Comparison of ENCODE assay signal across 7 mouse cellular contexts in the genomic region with DNA sequence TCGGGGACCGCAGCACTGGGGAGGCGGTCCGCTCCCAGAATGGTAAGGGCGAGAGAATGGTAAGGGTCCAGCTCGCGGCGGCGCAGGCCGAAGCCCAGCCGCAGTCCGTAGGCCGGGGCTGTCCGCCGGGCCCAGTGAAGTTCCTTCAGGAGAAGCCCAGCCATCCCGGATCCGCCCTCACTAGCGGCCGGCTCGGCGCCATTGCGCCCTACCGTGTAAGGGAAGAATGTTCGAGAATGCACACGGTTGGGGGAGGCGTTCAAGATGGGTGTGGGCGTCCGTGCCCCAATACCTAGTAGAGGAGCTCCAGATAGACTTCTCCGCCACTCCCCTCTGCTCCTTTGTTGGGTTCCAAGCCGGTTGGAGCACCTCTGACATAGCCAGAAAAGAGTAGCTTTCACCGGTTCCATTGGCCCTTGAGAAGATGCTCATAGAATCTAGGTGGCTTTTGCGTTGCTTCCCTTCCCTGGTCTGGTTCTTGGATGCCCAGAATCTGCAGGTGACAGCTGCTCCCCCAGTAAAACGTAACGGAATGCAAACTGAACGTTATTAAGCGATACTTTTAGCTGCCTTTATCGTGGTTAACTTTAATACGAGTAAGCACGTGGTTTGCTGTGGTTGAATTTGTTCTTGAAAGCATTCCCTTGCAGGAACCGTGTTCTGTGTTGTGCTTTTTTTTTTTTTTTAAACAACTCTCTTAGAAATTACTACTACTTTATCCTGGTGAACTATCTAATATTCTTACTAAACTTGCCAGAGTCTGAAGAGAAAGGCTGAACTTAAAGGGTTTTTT. TPM values are rescaled to one million over a fixed set of nuclear protein-coding genes. Genes with fewer than 3 reads are reported as not detected.
DNase-seq lines count a peak whose midpoint lies in the region; ATAC-seq and TF ChIP-seq lines count a peak whose summit lies in the region.

No protein-coding gene starts in this region.

- under 1% methylated on average over 40 of the region's 40 CpGs for WGBS in embryonic facial prominence, embryonic 10.5 days
- under 1% methylated on average over 40 of the region's 40 CpGs for WGBS in hindbrain, postnatal 0 days
- under 1% methylated on average over 40 of the region's 40 CpGs for WGBS in lung, embryonic 16.5 days

- peaks cover 68% of the 10 kb centered on the region for H3K36me3 ChIP-seq in embryonic facial prominence, embryonic 10.5 days (replicated peaks)
- H3K36me3 ChIP-seq in hindbrain, postnatal 0 days (ENCODE audit: insufficient read depth, low read length): peaks cover 35% of the 10 kb centered on the region
- peaks cover 44% of the 10 kb centered on the region for H3K36me3 ChIP-seq in lung, embryonic 16.5 days (ENCODE audit: control insufficient read depth, insufficient read depth, low read length)

- TF ChIP-seq CTCF in hindbrain, postnatal 0 days (IDR thresholded peaks at IDR 0.05; ENCODE audit: low read depth): no peak

- ATAC-seq in hindbrain, postnatal 0 days: peak; percentile 52
- ATAC-seq in lung, embryonic 16.5 days (ENCODE audit: low read depth): peak; percentile 53

- H3K4me2 ChIP-seq in hindbrain, postnatal 0 days (ENCODE audit: low read depth, low read length): peak overlapping the region; percentile 94
- peak overlapping the region; percentile 55 for H3K4me2 ChIP-seq in lung, embryonic 16.5 days (ENCODE audit: low read depth, low read length)

- peak; percentile 46 for DNase-seq in layer of hippocampus, adult 9-11 months
- no peak for DNase-seq in layer of hippocampus, adult 9-10 months (ENCODE audit: low spot score)
- peak; percentile 67 for DNase-seq in NIH3T3 (ENCODE audit: low read depth)
- no peak for DNase-seq in embryonic facial prominence, embryonic 10.5 days (ENCODE audit: low spot score)
- peak; percentile 33 for DNase-seq in hindbrain, postnatal 0 days (ENCODE audit: low spot score)
- peak; percentile 53 for DNase-seq in right cerebral cortex, postnatal 4 days

- no peaks in the 10 kb centered on the region for H3K9me3 ChIP-seq in embryonic facial prominence, embryonic 10.5 days
- no peaks in the 10 kb centered on the region for H3K9me3 ChIP-seq in hindbrain, postnatal 0 days (ENCODE audit: low read length)
- H3K9me3 ChIP-seq in lung, embryonic 16.5 days (ENCODE audit: control insufficient read depth, low read length): no peaks in the 10 kb centered on the region

- peak overlapping the region; percentile 99 for H3K9ac ChIP-seq in hindbrain, postnatal 0 days (replicated peaks; ENCODE audit: low read length)
- peak overlapping the region; percentile 98 for H3K9ac ChIP-seq in lung, embryonic 16.5 days (ENCODE audit: low read length)

- peaks cover 13% of the 10 kb centered on the region for H3K4me1 ChIP-seq in embryonic facial prominence, embryonic 10.5 days
- 0 out of 2 replicates have a peak, but pooled peaks cover 6% of the 10 kb centered on the region for H3K4me1 ChIP-seq in hindbrain, postnatal 0 days (ENCODE audit: insufficient read depth, low read length)
- peaks cover 4% of the 10 kb centered on the region; the same call in 1 of the 2 replicates for H3K4me1 ChIP-seq in lung, embryonic 16.5 days (replicated peaks; ENCODE audit: control insufficient read depth, insufficient read depth, low read length)

- H3K4me3 ChIP-seq in embryonic facial prominence, embryonic 10.5 days: peak overlapping the region; percentile 97
- peak overlapping the region; percentile 95 for H3K4me3 ChIP-seq in hindbrain, postnatal 0 days (ENCODE audit: low read length)
- peak overlapping the region; percentile 99 for H3K4me3 ChIP-seq in lung, embryonic 16.5 days (ENCODE audit: low read length)

- H3K27me3 ChIP-seq in embryonic facial prominence, embryonic 10.5 days (replicated peaks; ENCODE audit: low read depth, poor library complexity, severe bottlenecking): no peaks in the 10 kb centered on the region
- H3K27me3 ChIP-seq in hindbrain, postnatal 0 days (ENCODE audit: insufficient read depth, low read length): no peaks in the 10 kb centered on the region
- no peaks in the 10 kb centered on the region for H3K27me3 ChIP-seq in lung, embryonic 16.5 days (ENCODE audit: control insufficient read depth, insufficient read depth, low read depth, low read length)

- peak overlapping the region; percentile 98 for H3K27ac ChIP-seq in embryonic facial prominence, embryonic 10.5 days (replicated peaks)
- H3K27ac ChIP-seq in hindbrain, postnatal 0 days: peak overlapping the region; percentile 93
- peak overlapping the region; percentile 92 for H3K27ac ChIP-seq in lung, embryonic 16.5 days (ENCODE audit: low read length)

RNA-seq across cellular contexts. Expression of gene Mrpl18, which starts 0.6 kb away (rescaled TPM):
- 198 and 200 TPM in 2 replicates for polyA plus RNA-seq in embryonic facial prominence, embryonic 10.5 days (2016; fragmentation: Nextera tagmentation; extraction: Ambion mirVana)
- total RNA-seq in hindbrain, postnatal 0 days (2014; rRNA removed): 34.1 and 46.9 TPM in 2 replicates
- polyA plus RNA-seq in hindbrain, postnatal 0 days (2015; fragmentation: Nextera tagmentation; extraction: Ambion mirVana): 116 and 123 TPM in 2 replicates
- polyA plus RNA-seq in lung, embryonic 16.5 days (2015; fragmentation: Nextera tagmentation; extraction: Ambion mirVana): 135 and 139 TPM in 2 replicates

RNA-seq across cellular contexts. Expression of gene Tcp1, which starts 1.3 kb away (rescaled TPM):
- 548 and 551 TPM in 2 replicates for polyA plus RNA-seq in embryonic facial prominence, embryonic 10.5 days (2016; fragmentation: Nextera tagmentation; extraction: Ambion mirVana)
- 310 and 510 TPM in 2 replicates for total RNA-seq in hindbrain, postnatal 0 days (2014; rRNA removed)
- polyA plus RNA-seq in hindbrain, postnatal 0 days (2015; fragmentation: Nextera tagmentation; extraction: Ambion mirVana): 350 TPM in 2 replicates
- polyA plus RNA-seq in lung, embryonic 16.5 days (2015; fragmentation: Nextera tagmentation; extraction: Ambion mirVana): 344 and 362 TPM in 2 replicates

RNA-seq across cellular contexts. Expression of gene Pnldc1, which starts 6.8 kb away (rescaled TPM):
- 2.4 and 3.4 TPM in 2 replicates for polyA plus RNA-seq in embryonic facial prominence, embryonic 10.5 days (2016; fragmentation: Nextera tagmentation; extraction: Ambion mirVana)
- total RNA-seq in hindbrain, postnatal 0 days (2014; rRNA removed): 0.94 and 2.4 TPM in 2 replicates
- polyA plus RNA-seq in hindbrain, postnatal 0 days (2015; fragmentation: Nextera tagmentation; extraction: Ambion mirVana): 1.8 and 2.0 TPM in 2 replicates
- polyA plus RNA-seq in lung, embryonic 16.5 days (2015; fragmentation: Nextera tagmentation; extraction: Ambion mirVana): 0.69 and 1.2 TPM in 2 replicates

RNA-seq across cellular contexts. Expression of gene Acat3, which starts 23.6 kb away (rescaled TPM):
- polyA plus RNA-seq in embryonic facial prominence, embryonic 10.5 days (2016; fragmentation: Nextera tagmentation; extraction: Ambion mirVana): 0.98 and 1.3 TPM in 2 replicates
- total RNA-seq in hindbrain, postnatal 0 days (2014; rRNA removed): 0.36 and 0.94 TPM in 2 replicates
- 0.75 and 0.91 TPM in 2 replicates for polyA plus RNA-seq in hindbrain, postnatal 0 days (2015; fragmentation: Nextera tagmentation; extraction: Ambion mirVana)
- 0.87 and 0.92 TPM in 2 replicates for polyA plus RNA-seq in lung, embryonic 16.5 days (2015; fragmentation: Nextera tagmentation; extraction: Ambion mirVana)

RNA-seq across cellular contexts. Expression of gene Mrgprh, which starts 41.0 kb away (rescaled TPM):
- polyA plus RNA-seq in embryonic facial prominence, embryonic 10.5 days (2016; fragmentation: Nextera tagmentation; extraction: Ambion mirVana): not detected in 2 replicates
- total RNA-seq in hindbrain, postnatal 0 days (2014; rRNA removed): not detected in 2 replicates
- polyA plus RNA-seq in hindbrain, postnatal 0 days (2015; fragmentation: Nextera tagmentation; extraction: Ambion mirVana): not detected in 2 replicates
- polyA plus RNA-seq in lung, embryonic 16.5 days (2015; fragmentation: Nextera tagmentation; extraction: Ambion mirVana): not detected in 2 replicates

Comparison
In these comparisons a context has a peak if more than half of its experiments do, and no peak if none do; other contexts are left out.
1. DNase-seq: peak in layer of hippocampus, adult 9-11 months (single experiment), NIH3T3 (single experiment), hindbrain, postnatal 0 days (single experiment) and right cerebral cortex, postnatal 4 days (single experiment); none in layer of hippocampus, adult 9-10 months (single experiment) and embryonic facial prominence, embryonic 10.5 days (single experiment).
2. Peak in every context shown above with its lines, with median percentiles within 50 percentile points of each other: H3K27ac ChIP-seq and H3K4me3 ChIP-seq.